Mouse (Mus musculus): ENCODE data around the gene Map3k6. TPM values are rescaled to one million over a fixed set of nuclear protein-coding genes. Genes with fewer than 3 reads are reported as not detected.
A peak's percentile ranks its signal among the peaks of the same experiment; 100 is the strongest.

Gene Map3k6
- total RNA-seq, 1 experiment, result 2.7 TPM

- Histone ChIP-seq H3K36me3 (ENCODE audit: control insufficient read depth, insufficient read depth, low read length, poor library complexity, severe bottlenecking) (no peaks in the 10 kb centered on the region), H3K4me1 (ENCODE audit: control insufficient read depth in 2 of 2, insufficient read depth in 2 of 2, low read length in 2 of 2, poor library complexity in 1 of 2) (peaks cover 0 to 18% of the 10 kb centered on the region in 2 experiments; a peak in 1 of 4 replicates), H3K9me3 (ENCODE audit: control insufficient read depth, insufficient read depth, low read depth, low read length) (no peaks in the 10 kb centered on the region), H3K9ac (ENCODE audit: insufficient read depth, low read depth, low read length, poor library complexity, severe bottlenecking) (no peak overlapping the region), H3K27ac (ENCODE audit: insufficient read depth, low read depth, low read length, poor library complexity, severe bottlenecking) (no peak overlapping the region), H3K4me3 (ENCODE audit: insufficient read depth in 1 of 2, low read depth in 1 of 2, low read length in 2 of 2, poor library complexity in 1 of 2, severe bottlenecking in 1 of 2) (no peak overlapping the region)
- no peak for DNase-seq (ENCODE audit: low read depth, low spot score)
- in situ Hi-C loops (cut with MboI; ENCODE audit: low sequenced_read_pairs in 2 of 2, unreplicated experiment in 2 of 2), result no loop called here
- TF ChIP-seq ZC3H11A (IDR thresholded peaks at IDR 0.05; ENCODE audit: borderline replicate concordance, low read depth, low read length) (no peak), MAFK (IDR thresholded peaks at IDR 0.05; ENCODE audit: insufficient read depth, low read depth, low read length) (no peak), HCFC1 (IDR thresholded peaks at IDR 0.05; ENCODE audit: borderline replicate concordance, insufficient read depth, low read length) (no peak), CHD2 (IDR thresholded peaks at IDR 0.05; ENCODE audit: low read depth, low read length) (no peak), ZNF384 (IDR thresholded peaks at IDR 0.05; ENCODE audit: low read depth, low read length) (no peak)
Observed at GRCm38 (mm10) chr4:133257798-133258408, 17.3 kb downstream of the Map3k6 start.

- Histone ChIP-seq H3K36me3 (ENCODE audit: control insufficient read depth, insufficient read depth, low read length, poor library complexity, severe bottlenecking) (peaks cover 13% of the 10 kb centered on the region), H3K4me1 (ENCODE audit: control insufficient read depth in 2 of 2, insufficient read depth in 2 of 2, low read length in 2 of 2, poor library complexity in 1 of 2) (peaks cover 0 to 16% of the 10 kb centered on the region in 2 experiments; a peak in 1 of 4 replicates), H3K27ac (ENCODE audit: insufficient read depth, low read depth, low read length, poor library complexity, severe bottlenecking) (no peak overlapping the region), H3K9me3 (ENCODE audit: control insufficient read depth, insufficient read depth, low read depth, low read length) (no peaks in the 10 kb centered on the region), H3K9ac (ENCODE audit: insufficient read depth, low read depth, low read length, poor library complexity, severe bottlenecking) (peak overlapping the region; percentile 13; the same call in 1 of the 2 replicates), H3K4me3 (ENCODE audit: insufficient read depth in 1 of 2, low read depth in 1 of 2, low read length in 2 of 2, poor library complexity in 1 of 2, severe bottlenecking in 1 of 2) (peak overlapping the region in 1 of 2 experiments; percentile 5; a peak in 1 of 4 replicates)
- no peak for DNase-seq (ENCODE audit: low read depth, low spot score)
- in situ Hi-C loops (cut with MboI; ENCODE audit: low sequenced_read_pairs in 2 of 2, unreplicated experiment in 2 of 2), result no loop called here
- TF ChIP-seq ZC3H11A (IDR thresholded peaks at IDR 0.05; ENCODE audit: borderline replicate concordance, low read depth, low read length) (no peak), ZNF384 (IDR thresholded peaks at IDR 0.05; ENCODE audit: low read depth, low read length) (no peak), HCFC1 (IDR thresholded peaks at IDR 0.05; ENCODE audit: borderline replicate concordance, insufficient read depth, low read length) (no peak), CHD2 (IDR thresholded peaks at IDR 0.05; ENCODE audit: low read depth, low read length) (no peak), MAFK (IDR thresholded peaks at IDR 0.05; ENCODE audit: insufficient read depth, low read depth, low read length) (no peak)
Observed at GRCm38 (mm10) chr4:133261641-133262374, 21.2 kb downstream of the Map3k6 start.

GRCm38 (mm10) chr4:133262375-133262765, 21.8 kb downstream of the Map3k6 start:
- Histone ChIP-seq H3K27ac (ENCODE audit: insufficient read depth, low read depth, low read length, poor library complexity, severe bottlenecking) (no peak overlapping the region), H3K9ac (ENCODE audit: insufficient read depth, low read depth, low read length, poor library complexity, severe bottlenecking) (0 out of 2 replicates have a peak overlapping the region, but pooled peaks have one; percentile 18), H3K4me3 (ENCODE audit: insufficient read depth in 1 of 2, low read depth in 1 of 2, low read length in 2 of 2, poor library complexity in 1 of 2, severe bottlenecking in 1 of 2) (no peak overlapping the region; a peak in 1 of 4 replicates), H3K9me3 (ENCODE audit: control insufficient read depth, insufficient read depth, low read depth, low read length) (no peaks in the 10 kb centered on the region), H3K36me3 (ENCODE audit: control insufficient read depth, insufficient read depth, low read length, poor library complexity, severe bottlenecking) (peaks cover 17% of the 10 kb centered on the region), H3K4me1 (ENCODE audit: control insufficient read depth in 2 of 2, insufficient read depth in 2 of 2, low read length in 2 of 2, poor library complexity in 1 of 2) (peaks cover 0 to 15% of the 10 kb centered on the region in 2 experiments; a peak in 1 of 4 replicates)
- no peak for TF ChIP-seq CHD2 (IDR thresholded peaks at IDR 0.05; ENCODE audit: low read depth, low read length)
- TF ChIP-seq ZNF384 (IDR thresholded peaks at IDR 0.05; ENCODE audit: low read depth, low read length), result no peak
- no peak for TF ChIP-seq ZC3H11A (IDR thresholded peaks at IDR 0.05; ENCODE audit: borderline replicate concordance, low read depth, low read length)
- TF ChIP-seq MAFK (IDR thresholded peaks at IDR 0.05; ENCODE audit: insufficient read depth, low read depth, low read length), result no peak
- TF ChIP-seq HCFC1 (IDR thresholded peaks at IDR 0.05; ENCODE audit: borderline replicate concordance, insufficient read depth, low read length), result no peak
- no peak for DNase-seq (ENCODE audit: low read depth, low spot score)
- in situ Hi-C loops (cut with MboI; ENCODE audit: low sequenced_read_pairs in 2 of 2, unreplicated experiment in 2 of 2), result no loop called here

GRCm38 (mm10) chr4:133262882-133263281, 22.3 kb downstream of the Map3k6 start, which contains the start of gene Sytl1:
Gene Sytl1 (minus strand): TSS chr4:133263113.
- Histone ChIP-seq H3K4me1 (ENCODE audit: control insufficient read depth in 2 of 2, insufficient read depth in 2 of 2, low read length in 2 of 2, poor library complexity in 1 of 2) (peaks cover 0 to 9% of the 10 kb centered on the region in 2 experiments; a peak in 1 of 4 replicates), H3K9me3 (ENCODE audit: control insufficient read depth, insufficient read depth, low read depth, low read length) (no peaks in the 10 kb centered on the region), H3K27ac (ENCODE audit: insufficient read depth, low read depth, low read length, poor library complexity, severe bottlenecking) (no peak within 1 kb of the TSS), H3K36me3 (ENCODE audit: control insufficient read depth, insufficient read depth, low read length, poor library complexity, severe bottlenecking) (peaks cover 21% of the 10 kb centered on the region), H3K9ac (ENCODE audit: insufficient read depth, low read depth, low read length, poor library complexity, severe bottlenecking) (peak within 1 kb of the TSS; percentile 18; the same call in 1 of the 2 replicates), H3K4me3 (ENCODE audit: insufficient read depth in 1 of 2, low read depth in 1 of 2, low read length in 2 of 2, poor library complexity in 1 of 2, severe bottlenecking in 1 of 2) (peak within 1 kb of the TSS in 1 of 2 experiments; percentile 5; a peak in 2 of 4 replicates)
- DNase-seq (ENCODE audit: low read depth, low spot score), result no peak
- in situ Hi-C loops (cut with MboI; ENCODE audit: low sequenced_read_pairs in 2 of 2, unreplicated experiment in 2 of 2), result no loop called here
- TF ChIP-seq ZC3H11A (IDR thresholded peaks at IDR 0.05; ENCODE audit: borderline replicate concordance, low read depth, low read length), result no peak
- TF ChIP-seq HCFC1 (IDR thresholded peaks at IDR 0.05; ENCODE audit: borderline replicate concordance, insufficient read depth, low read length), result no peak
- no peak for TF ChIP-seq MAFK (IDR thresholded peaks at IDR 0.05; ENCODE audit: insufficient read depth, low read depth, low read length)
- TF ChIP-seq ZNF384 (IDR thresholded peaks at IDR 0.05; ENCODE audit: low read depth, low read length), result no peak
- TF ChIP-seq CHD2 (IDR thresholded peaks at IDR 0.05; ENCODE audit: low read depth, low read length), result no peak

Data from ES-E14 (cell line).